In genomic region chr10:90835195-90835594, GRCm38 (mm10) we compare ENCODE assay signal across 23 mouse cellular contexts.
"Had no signal": no experiment of that assay in that cellular context is flagged by ENCODE, and none has a peak within 500 bp of the region (broad histone marks: within the 10 kb centered on the region; RNA-seq: fewer than 3 reads in every experiment).

No protein-coding gene starts in this region.

- H3K4me3 ChIP-seq: heart, adult 2 months; heart, embryonic 13.5 days; heart, embryonic 15.5 days; hindbrain, embryonic 13.5 days; hindbrain, embryonic 15.5 days; kidney, embryonic 15.5 days; limb, embryonic 10.5 days; limb, embryonic 12.5 days; liver, embryonic 13.5 days; liver, embryonic 15.5 days had no signal

- H3K27ac ChIP-seq: heart, adult 2 months; heart, embryonic 13.5 days; heart, embryonic 15.5 days; hindbrain, embryonic 13.5 days; hindbrain, embryonic 15.5 days; hindbrain, postnatal 0 days; kidney, embryonic 15.5 days; kidney, postnatal 0 days; limb, embryonic 10.5 days; limb, embryonic 12.5 days; liver, embryonic 13.5 days; liver, embryonic 15.5 days had no signal

- DNase-seq: gastrocnemius, postnatal 14 days; gastrocnemius, postnatal 36 days; heart, adult 2 months; heart, postnatal 14 days; heart, postnatal 36 days; kidney, adult 11 months; kidney, adult 2 months; kidney, postnatal 14 days; kidney, postnatal 36 days; layer of hippocampus, postnatal 36 days; liver; liver, embryonic 13.5 days; liver, postnatal 0 days had no signal
